Mouse (Mus musculus): Measurements from ENCODE around the gene Rpgrip1l. TPM values are rescaled to one million over a fixed set of nuclear protein-coding genes. Genes with fewer than 3 reads are reported as not detected.

The Rpgrip1l gene
- polyA plus RNA-seq, 1 experiment from 2014 or later, result 13.8 TPM

DNA sequence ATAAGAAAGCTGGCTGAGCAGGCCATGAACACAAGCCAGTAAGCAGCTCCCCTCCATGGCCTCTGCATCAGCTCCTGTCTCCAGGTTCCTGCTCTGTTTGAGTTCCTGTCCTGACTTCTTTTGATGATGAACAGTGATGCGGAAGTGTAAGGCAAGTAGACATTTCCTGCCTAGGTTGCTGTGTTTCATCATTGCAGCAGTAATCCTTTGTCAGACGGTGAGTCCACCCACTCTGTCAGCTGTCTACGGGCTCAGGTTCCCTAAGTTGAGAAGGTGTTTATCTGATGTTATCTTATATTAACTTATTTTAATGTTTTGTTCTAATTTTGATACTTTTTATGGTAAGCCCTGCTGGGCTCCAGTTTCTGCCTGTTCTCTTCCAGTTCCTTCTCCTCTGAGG, 13.0 kb upstream of the Rpgrip1l start:
- DNase-seq (ENCODE audit: low spot score) (no peak), ATAC-seq (ENCODE audit: low read depth) (no peak)
- Histone ChIP-seq H3K27ac (replicated peaks; ENCODE audit: low read depth, low read length) (no peak overlapping the region), H3K4me2 (ENCODE audit: low read depth, low read length) (no peak overlapping the region), H3K4me1 (ENCODE audit: control insufficient read depth, insufficient read depth, low read length) (peaks cover 21% of the 10 kb centered on the region), H3K36me3 (ENCODE audit: control insufficient read depth, insufficient read depth, low read length) (peaks cover 23% of the 10 kb centered on the region; the same call in 1 of the 2 replicates), H3K4me3 (ENCODE audit: low read depth, low read length) (no peak overlapping the region), H3K9me3 (ENCODE audit: control insufficient read depth, low read length) (no peaks in the 10 kb centered on the region), H3K27me3 (replicated peaks; ENCODE audit: control insufficient read depth, insufficient read depth, low read length) (no peaks in the 10 kb centered on the region), H3K9ac (ENCODE audit: low read depth, low read length) (no peak overlapping the region)
- WGBS, result 62% methylated on average over 3 of the region's 3 CpGs

DNA sequence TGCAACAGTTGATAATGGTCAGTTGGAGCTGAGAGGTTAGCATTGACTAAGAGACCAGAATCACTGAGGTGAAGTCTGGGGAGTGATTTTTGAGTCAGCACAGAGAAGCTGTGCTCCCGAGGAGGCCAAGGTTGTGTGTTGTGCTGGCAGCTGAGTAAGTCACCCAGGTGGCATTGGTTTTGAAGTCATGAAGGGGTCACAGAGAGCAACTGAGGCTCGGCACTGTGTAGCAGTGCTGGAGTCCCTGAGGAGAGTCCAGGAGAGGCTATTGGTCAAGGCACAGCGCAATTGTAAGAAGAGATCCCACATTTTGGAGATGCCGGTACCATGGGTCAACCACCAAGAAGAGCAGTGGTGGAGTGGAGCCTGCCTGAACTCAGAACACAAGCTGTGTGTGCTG, 11.9 kb upstream of the Rpgrip1l start:
- Histone ChIP-seq H3K27me3 (replicated peaks; ENCODE audit: control insufficient read depth, insufficient read depth, low read length) (no peaks in the 10 kb centered on the region), H3K4me2 (ENCODE audit: low read depth, low read length) (no peak overlapping the region), H3K27ac (replicated peaks; ENCODE audit: low read depth, low read length) (no peak overlapping the region), H3K9ac (ENCODE audit: low read depth, low read length) (no peak overlapping the region), H3K4me3 (ENCODE audit: low read depth, low read length) (no peak overlapping the region), H3K9me3 (ENCODE audit: control insufficient read depth, low read length) (no peaks in the 10 kb centered on the region), H3K36me3 (ENCODE audit: control insufficient read depth, insufficient read depth, low read length) (peaks cover 23% of the 10 kb centered on the region; the same call in 1 of the 2 replicates), H3K4me1 (ENCODE audit: control insufficient read depth, insufficient read depth, low read length) (peaks cover 10% of the 10 kb centered on the region)
- ATAC-seq (ENCODE audit: low read depth) (no peak), DNase-seq (ENCODE audit: low spot score) (no peak)
- 84% methylated on average over 4 of the region's 4 CpGs for WGBS

DNA sequence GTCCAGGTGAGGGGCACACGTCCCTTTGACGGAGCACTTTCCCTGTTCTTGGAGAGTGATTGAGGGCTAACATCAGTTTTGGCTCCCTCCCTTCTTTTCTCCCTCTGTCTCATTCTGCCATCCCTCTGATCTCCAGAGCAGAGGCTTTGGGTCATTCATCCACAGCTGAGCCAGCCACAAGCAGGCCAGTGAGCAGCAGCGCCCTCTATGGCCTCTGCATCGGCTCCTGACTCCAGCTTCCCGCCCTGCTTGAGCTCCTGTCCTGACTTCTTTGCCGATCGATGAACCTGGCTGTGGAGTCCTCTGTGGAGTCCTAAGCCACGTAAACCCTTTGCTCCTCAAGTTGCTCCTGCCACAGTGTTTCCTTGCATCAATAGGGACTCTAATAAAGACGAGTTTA, 11.2 kb upstream of the Rpgrip1l start:
- peaks cover 4% of the 10 kb centered on the region for H3K4me1 ChIP-seq (ENCODE audit: control insufficient read depth, insufficient read depth, low read length)
- DNase-seq (ENCODE audit: low spot score), result no peak
- peaks cover 23% of the 10 kb centered on the region; the same call in 1 of the 2 replicates for H3K36me3 ChIP-seq (ENCODE audit: control insufficient read depth, insufficient read depth, low read length)
- 57% methylated on average over 9 of the region's 9 CpGs for WGBS
- no peaks in the 10 kb centered on the region for H3K9me3 ChIP-seq (ENCODE audit: control insufficient read depth, low read length)
- no peak overlapping the region for H3K27ac ChIP-seq (replicated peaks; ENCODE audit: low read depth, low read length)
- no peak overlapping the region for H3K4me2 ChIP-seq (ENCODE audit: low read depth, low read length)
- H3K4me3 ChIP-seq (ENCODE audit: low read depth, low read length), result no peak overlapping the region
- ATAC-seq (ENCODE audit: low read depth), result no peak
- no peak overlapping the region for H3K9ac ChIP-seq (ENCODE audit: low read depth, low read length)
- H3K27me3 ChIP-seq (replicated peaks; ENCODE audit: control insufficient read depth, insufficient read depth, low read length), result no peaks in the 10 kb centered on the region

DNA sequence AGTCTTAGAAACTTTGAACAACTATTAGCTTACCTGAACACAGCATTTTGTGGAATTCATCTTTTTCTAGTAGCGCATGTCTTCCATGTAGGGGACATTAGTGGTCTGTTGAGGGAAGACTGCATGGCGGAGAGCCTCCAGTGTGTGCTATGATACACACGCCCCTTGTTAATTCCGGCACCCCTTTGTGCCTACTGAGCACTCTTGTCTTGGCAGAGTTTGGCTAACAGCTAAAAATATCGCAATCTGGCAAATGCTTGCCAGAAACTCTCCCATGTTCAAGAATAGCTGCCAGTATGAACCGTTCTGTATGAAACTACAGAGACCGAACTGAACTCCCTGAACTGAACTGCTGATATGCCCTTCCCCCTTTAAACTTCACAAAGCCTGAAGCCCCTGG, 10.4 kb upstream of the Rpgrip1l start:
- DNase-seq (ENCODE audit: low spot score), result no peak
- H3K4me3 ChIP-seq (ENCODE audit: low read depth, low read length), result no peak overlapping the region
- no peak overlapping the region for H3K4me2 ChIP-seq (ENCODE audit: low read depth, low read length)
- H3K27ac ChIP-seq (replicated peaks; ENCODE audit: low read depth, low read length), result no peak overlapping the region
- H3K27me3 ChIP-seq (replicated peaks; ENCODE audit: control insufficient read depth, insufficient read depth, low read length), result no peaks in the 10 kb centered on the region
- no peaks in the 10 kb centered on the region for H3K4me1 ChIP-seq (ENCODE audit: control insufficient read depth, insufficient read depth, low read length)
- H3K36me3 ChIP-seq (ENCODE audit: control insufficient read depth, insufficient read depth, low read length), result peaks cover 23% of the 10 kb centered on the region; the same call in 1 of the 2 replicates
- no peak for ATAC-seq (ENCODE audit: low read depth)
- no peaks in the 10 kb centered on the region for H3K9me3 ChIP-seq (ENCODE audit: control insufficient read depth, low read length)
- no peak overlapping the region for H3K9ac ChIP-seq (ENCODE audit: low read depth, low read length)
- WGBS, result 74% methylated on average over 7 of the region's 7 CpGs

DNA sequence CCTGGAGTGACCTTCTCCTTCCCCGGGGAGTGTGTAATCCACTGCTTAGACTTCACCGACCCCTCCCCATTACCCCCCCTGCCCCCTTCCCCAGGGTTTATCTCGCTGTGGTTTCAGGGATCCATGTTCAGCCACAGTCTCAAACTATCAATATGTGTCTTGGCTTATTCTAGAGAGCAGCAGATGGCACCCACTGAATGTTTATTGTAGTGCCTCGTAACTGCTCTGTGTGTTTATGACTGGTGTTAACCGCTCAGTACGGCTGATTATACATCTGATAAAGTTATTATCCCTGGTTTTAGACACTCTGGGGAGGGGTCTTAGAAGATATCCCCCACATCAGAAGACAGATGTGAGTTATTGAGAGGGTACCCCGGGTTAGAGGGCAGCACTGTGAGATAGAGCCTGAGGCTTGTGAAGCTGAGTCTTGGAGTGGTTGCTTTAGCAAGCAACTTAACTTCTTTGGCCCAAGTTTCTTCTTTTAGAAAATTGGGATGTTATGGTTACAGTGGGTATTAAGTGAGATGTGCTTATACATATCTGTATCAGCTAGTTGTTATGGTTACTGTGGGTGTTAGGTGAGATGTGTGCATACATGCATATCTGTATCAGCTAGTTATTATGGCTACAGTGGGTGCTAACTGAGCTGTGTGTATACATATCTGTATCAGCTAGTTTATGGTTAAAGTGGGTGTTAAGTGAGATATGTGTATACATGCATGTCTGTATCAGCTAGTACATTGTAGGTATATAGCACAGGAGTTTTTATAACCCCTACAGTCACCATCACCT, 6.1 kb upstream of the Rpgrip1l start:
- 84% methylated on average over 7 of the region's 7 CpGs for WGBS
- no peak overlapping the region for H3K9ac ChIP-seq (ENCODE audit: low read depth, low read length)
- H3K4me2 ChIP-seq (ENCODE audit: low read depth, low read length), result no peak overlapping the region
- ATAC-seq (ENCODE audit: low read depth), result no peak
- H3K27me3 ChIP-seq (replicated peaks; ENCODE audit: control insufficient read depth, insufficient read depth, low read length), result no peaks in the 10 kb centered on the region
- H3K9me3 ChIP-seq (ENCODE audit: control insufficient read depth, low read length), result no peaks in the 10 kb centered on the region
- peaks cover 8% of the 10 kb centered on the region for H3K4me1 ChIP-seq (ENCODE audit: control insufficient read depth, insufficient read depth, low read length)
- H3K27ac ChIP-seq (replicated peaks; ENCODE audit: low read depth, low read length), result no peak overlapping the region
- H3K4me3 ChIP-seq (ENCODE audit: low read depth, low read length), result no peak overlapping the region
- no peak for DNase-seq (ENCODE audit: low spot score)
- peaks cover 2% of the 10 kb centered on the region; the same call in 1 of the 2 replicates for H3K36me3 ChIP-seq (ENCODE audit: control insufficient read depth, insufficient read depth, low read length)

DNA sequence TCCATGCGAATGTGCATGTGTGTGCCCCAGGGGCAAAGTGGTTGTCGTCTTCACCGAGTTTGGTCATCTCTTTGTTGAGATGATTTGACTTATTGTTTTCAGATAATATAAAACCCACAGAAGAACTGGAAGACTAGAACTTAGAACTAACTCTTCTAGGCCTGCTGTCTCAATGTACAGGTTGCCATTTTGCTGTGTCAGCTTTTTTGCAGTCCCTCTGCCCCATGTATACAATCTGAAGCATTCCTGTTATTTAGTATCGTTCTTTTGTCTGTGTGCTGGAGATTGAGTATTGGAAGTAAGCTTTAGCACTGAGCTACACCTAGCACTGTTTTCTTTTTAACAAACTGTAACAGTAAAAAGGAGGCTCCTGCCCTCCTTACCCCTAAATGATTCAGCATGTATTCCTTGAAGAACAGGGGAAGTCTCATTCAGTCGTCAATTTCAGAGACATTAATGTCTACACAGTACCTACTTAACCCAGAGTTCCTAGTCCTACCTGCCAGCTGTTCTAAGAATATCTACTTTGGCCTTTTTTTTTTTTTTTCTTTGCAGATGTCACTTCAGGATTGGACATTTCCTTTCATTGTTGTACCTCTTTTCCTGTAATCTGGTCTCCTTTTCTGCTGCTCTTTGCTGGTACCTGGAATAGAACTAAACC, 4.6 kb upstream of the Rpgrip1l start:
- H3K27me3 ChIP-seq (replicated peaks; ENCODE audit: control insufficient read depth, insufficient read depth, low read length), result no peaks in the 10 kb centered on the region
- no peak overlapping the region for H3K9ac ChIP-seq (ENCODE audit: low read depth, low read length)
- no peak for DNase-seq (ENCODE audit: low spot score)
- no peaks in the 10 kb centered on the region for H3K9me3 ChIP-seq (ENCODE audit: control insufficient read depth, low read length)
- H3K27ac ChIP-seq (replicated peaks; ENCODE audit: low read depth, low read length), result no peak overlapping the region
- no peak overlapping the region for H3K4me3 ChIP-seq (ENCODE audit: low read depth, low read length)
- peaks cover 8% of the 10 kb centered on the region for H3K4me1 ChIP-seq (ENCODE audit: control insufficient read depth, insufficient read depth, low read length)
- H3K4me2 ChIP-seq (ENCODE audit: low read depth, low read length), result no peak overlapping the region
- no peak for ATAC-seq (ENCODE audit: low read depth)
- H3K36me3 ChIP-seq (ENCODE audit: control insufficient read depth, insufficient read depth, low read length), result peaks cover 2% of the 10 kb centered on the region; the same call in 1 of the 2 replicates
- 86% methylated on average over 5 of the region's 5 CpGs for WGBS

DNA sequence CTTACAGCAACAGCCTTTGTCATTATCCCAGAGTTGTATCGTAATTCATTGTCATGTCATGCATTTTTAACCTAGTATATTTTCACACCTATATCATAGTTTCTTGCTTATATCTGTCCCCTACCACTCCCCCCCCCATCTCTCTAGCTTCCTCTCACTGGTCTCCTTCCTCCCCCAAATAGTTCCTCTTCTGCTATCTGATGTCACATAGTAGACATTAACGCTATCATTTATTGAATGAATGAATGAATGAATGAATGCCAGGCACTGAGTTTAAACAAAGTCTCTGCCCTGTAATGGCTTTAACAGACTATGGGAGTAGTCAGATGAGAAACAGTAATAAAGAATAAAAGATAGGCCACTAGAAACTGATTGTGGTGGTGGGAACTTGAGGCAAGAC, 720 bp downstream of the Rpgrip1l start:
- no peaks in the 10 kb centered on the region for H3K27me3 ChIP-seq (replicated peaks; ENCODE audit: control insufficient read depth, insufficient read depth, low read length)
- H3K4me3 ChIP-seq (ENCODE audit: low read depth, low read length), result peak overlapping the region; percentile 57
- DNase-seq (ENCODE audit: low spot score) (no peak), ATAC-seq (ENCODE audit: low read depth) (no peak)
- no peaks in the 10 kb centered on the region for H3K9me3 ChIP-seq (ENCODE audit: control insufficient read depth, low read length)
- H3K9ac ChIP-seq (ENCODE audit: low read depth, low read length), result peak overlapping the region; percentile 73
- peak overlapping the region; percentile 77 for H3K4me2 ChIP-seq (ENCODE audit: low read depth, low read length)
- no peak overlapping the region for H3K27ac ChIP-seq (replicated peaks; ENCODE audit: low read depth, low read length)
- WGBS, result 81% methylated on average over 2 of the region's 2 CpGs
- H3K36me3 ChIP-seq (ENCODE audit: control insufficient read depth, insufficient read depth, low read length), result peaks cover 6% of the 10 kb centered on the region
- H3K4me1 ChIP-seq (ENCODE audit: control insufficient read depth, insufficient read depth, low read length), result peaks cover 14% of the 10 kb centered on the region

DNA sequence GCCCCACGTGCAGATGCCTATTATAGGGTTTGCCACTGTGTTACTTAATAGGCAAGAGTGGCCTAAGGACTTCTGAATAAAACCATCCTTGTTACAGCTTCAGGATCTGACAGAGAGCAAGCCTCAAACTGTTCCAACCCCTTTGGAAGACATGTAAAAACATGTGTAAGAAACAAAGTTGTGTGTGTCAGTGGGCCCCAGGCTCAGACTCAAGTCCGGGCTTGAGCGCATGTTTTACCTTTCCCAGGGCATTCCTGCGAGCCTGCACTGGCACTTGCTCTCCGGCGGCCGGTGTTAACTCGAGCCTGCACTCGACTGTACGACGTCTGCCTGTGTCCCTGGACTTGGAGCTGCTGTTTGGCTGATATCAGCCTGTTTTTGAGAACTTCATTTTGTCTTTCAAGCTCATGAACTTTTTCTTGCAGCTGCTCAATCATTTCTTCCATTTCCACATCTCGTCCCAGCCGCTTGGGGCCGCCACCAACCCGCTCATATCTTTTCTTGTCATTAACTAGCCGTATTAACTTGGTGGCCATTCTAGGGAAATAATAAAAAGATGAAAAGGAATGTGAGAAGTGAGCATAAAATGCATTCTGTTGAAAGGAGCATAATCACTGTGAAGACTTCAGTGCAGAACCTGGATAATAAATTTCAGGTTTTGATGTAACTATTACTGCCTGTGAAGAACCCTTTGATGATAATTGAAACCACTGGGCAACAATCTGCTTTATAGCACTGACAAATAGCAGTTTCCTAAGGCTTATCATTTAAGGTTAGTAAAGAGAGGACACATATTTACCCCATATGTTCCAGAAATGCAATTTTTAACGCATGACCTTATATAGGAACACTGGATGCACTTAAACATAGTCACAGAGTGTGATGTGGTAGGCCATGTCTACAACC, 8.3 kb downstream of the Rpgrip1l start:
- Histone ChIP-seq H3K4me3 (ENCODE audit: low read depth, low read length) (no peak overlapping the region), H3K9me3 (ENCODE audit: control insufficient read depth, low read length) (no peaks in the 10 kb centered on the region), H3K9ac (ENCODE audit: low read depth, low read length) (no peak overlapping the region), H3K27me3 (replicated peaks; ENCODE audit: control insufficient read depth, insufficient read depth, low read length) (no peaks in the 10 kb centered on the region), H3K4me1 (ENCODE audit: control insufficient read depth, insufficient read depth, low read length) (no peaks in the 10 kb centered on the region), H3K27ac (replicated peaks; ENCODE audit: low read depth, low read length) (no peak overlapping the region), H3K36me3 (ENCODE audit: control insufficient read depth, insufficient read depth, low read length) (peaks cover 32% of the 10 kb centered on the region), H3K4me2 (ENCODE audit: low read depth, low read length) (no peak overlapping the region)
- DNase-seq (ENCODE audit: low spot score) (peak; percentile 83), ATAC-seq (ENCODE audit: low read depth) (peak; percentile 77)
- WGBS, result 65% methylated on average over 17 of the region's 17 CpGs

All from embryonic facial prominence, embryonic 14.5 days (tissue).